Comparison of ENCODE assay signal across 16 mouse cellular contexts in genomic region chr8:111602050-111602449, GRCm38 (mm10). TPM values are rescaled to one million over a fixed set of nuclear protein-coding genes. Genes with fewer than 3 reads are reported as not detected.
A peak's percentile ranks its signal among the peaks of the same experiment; 100 is the strongest.
DNase-seq lines count a peak whose midpoint lies in the region; ATAC-seq and TF ChIP-seq lines count a peak whose summit lies in the region.
"Had no signal": no experiment of that assay in that cellular context is flagged by ENCODE, and none has a peak within 500 bp of the region (broad histone marks: within the 10 kb centered on the region; RNA-seq: fewer than 3 reads in every experiment).

No protein-coding gene starts in this region.

- no peak overlapping the region for H3K4me2 ChIP-seq in midbrain, embryonic 11.5 days
- H3K4me2 ChIP-seq: embryonic facial prominence, embryonic 15.5 days; lung, embryonic 14.5 days; neural tube, embryonic 12.5 days had no signal

- peaks cover 5% of the 10 kb centered on the region for H3K36me3 ChIP-seq in heart, adult 2 months (ENCODE audit: control insufficient read depth, insufficient read depth, low read length)
- H3K36me3 ChIP-seq in midbrain, embryonic 11.5 days (ENCODE audit: control insufficient read depth, insufficient read depth, low read length), result no peaks in the 10 kb centered on the region
- H3K36me3 ChIP-seq: embryonic facial prominence, embryonic 15.5 days; neural tube, embryonic 12.5 days had no signal

- ATAC-seq in midbrain, embryonic 11.5 days (ENCODE audit: low FRiP score), result no peak
- ATAC-seq: CD4-positive, CD25-positive, alpha-beta regulatory T cell, adult 4 months had no signal

- no peak for TF ChIP-seq POLR2A in heart, adult 2 months (IDR thresholded peaks at IDR 0.05; ENCODE audit: insufficient read depth, low read depth, low read length)

- H3K4me3 ChIP-seq in heart, adult 2 months, result no peak overlapping the region
- H3K4me3 ChIP-seq in midbrain, embryonic 11.5 days (ENCODE audit: low read depth, low read length), result no peak overlapping the region
- H3K4me3 ChIP-seq: embryonic facial prominence, embryonic 15.5 days; neural tube, embryonic 12.5 days had no signal

- H3K9ac ChIP-seq in heart, adult 2 months (ENCODE audit: low read depth, low read length), result no peak overlapping the region
- no peak overlapping the region for H3K9ac ChIP-seq in midbrain, embryonic 11.5 days (ENCODE audit: low read length)
- H3K9ac ChIP-seq: embryonic facial prominence, embryonic 15.5 days; lung, embryonic 14.5 days; neural tube, embryonic 12.5 days had no signal

- peak; percentile 73 for DNase-seq in heart, adult 11 months
- no peak for DNase-seq in heart, adult 2 months
- DNase-seq in 3T3-L1 (ENCODE audit: low read depth, low spot score), result peak; percentile 56
- peak; percentile 93 for DNase-seq in brain, adult 2 months (ENCODE audit: low read depth, low spot score)
- DNase-seq in cerebellum, postnatal 25 days, result peak; percentile 77 to 85
- DNase-seq in lung, postnatal 14 days, result no peak
- no peak for DNase-seq in urinary bladder, adult 18-20 months (ENCODE audit: low spot score in 2 of 2)
- no peak for DNase-seq in midbrain, embryonic 11.5 days (ENCODE audit: low spot score, missing footprints)
- DNase-seq: heart, postnatal 10 days; liver; lung, embryonic 14.5 days; retina, postnatal 1 day; thymus, adult 18-20 months had no signal

- no peaks in the 10 kb centered on the region for H3K9me3 ChIP-seq in midbrain, embryonic 11.5 days (ENCODE audit: control insufficient read depth, low read length)
- H3K9me3 ChIP-seq: embryonic facial prominence, embryonic 15.5 days; neural tube, embryonic 12.5 days had no signal

- no peak for TF ChIP-seq EP300 in heart, adult 2 months (IDR thresholded peaks at IDR 0.05; ENCODE audit: insufficient read depth, low read depth, low read length)

- no peaks in the 10 kb centered on the region for H3K27me3 ChIP-seq in heart, adult 2 months (ENCODE audit: control insufficient read depth, insufficient read depth, low read length)
- H3K27me3 ChIP-seq in midbrain, embryonic 11.5 days (ENCODE audit: control insufficient read depth, insufficient read depth, low read length), result no peaks in the 10 kb centered on the region
- H3K27me3 ChIP-seq: embryonic facial prominence, embryonic 15.5 days; neural tube, embryonic 12.5 days had no signal

- H3K4me1 ChIP-seq in heart, adult 2 months (ENCODE audit: control insufficient read depth, insufficient read depth, low read length), result peaks cover 16% of the 10 kb centered on the region
- peaks cover under 1% of the 10 kb centered on the region; the same call in 1 of the 2 replicates for H3K4me1 ChIP-seq in midbrain, embryonic 11.5 days (ENCODE audit: control insufficient read depth, insufficient read depth, low read length)

- peaks cover 2% of the 10 kb centered on the region for H3K79me2 ChIP-seq in heart, adult 2 months (replicated peaks; ENCODE audit: control insufficient read depth, insufficient read depth, low read length)

- intact Hi-C loops in heart, adult 2 months (cut with DNase I), result no loop called here

- 72% methylated on average over 4 of the region's 4 CpGs for WGBS in heart, adult 2 months
- WGBS in midbrain, embryonic 11.5 days, result 96% methylated on average over 4 of the region's 4 CpGs

- no peak for TF ChIP-seq CTCF in heart, adult 2 months (IDR thresholded peaks at IDR 0.05)

- H3K27ac ChIP-seq in heart, adult 2 months, result no peak overlapping the region
- no peak overlapping the region for H3K27ac ChIP-seq in midbrain, embryonic 11.5 days (ENCODE audit: low read depth, low read length)
- H3K27ac ChIP-seq: embryonic facial prominence, embryonic 15.5 days; neural tube, embryonic 12.5 days had no signal

RNA-seq across cellular contexts. Expression of gene Ldhd, which starts 28.1 kb away (rescaled TPM):
- 10 to 100 TPM; 43.4 to 53.4 TPM for total RNA-seq in heart, adult 2 months (2021)
- polyA plus RNA-seq in heart, adult 2 months (2012; rRNA removed), result 52.1 and 56.2 TPM in 2 replicates
- polyA plus RNA-seq in midbrain, embryonic 11.5 days (2014; fragmentation: Nextera tagmentation; extraction: Ambion mirVana), result 0.19 and 0.22 TPM in 2 replicates

RNA-seq across cellular contexts. Expression of gene Zfp1, which starts 41.2 kb away (rescaled TPM):
- 1 to 10 TPM; 6.3 to 7.6 TPM for total RNA-seq in heart, adult 2 months (2021)
- polyA plus RNA-seq in heart, adult 2 months (2012; rRNA removed), result 4.3 and 6.4 TPM in 2 replicates
- polyA plus RNA-seq in midbrain, embryonic 11.5 days (2014; fragmentation: Nextera tagmentation; extraction: Ambion mirVana), result 23.8 and 25.6 TPM in 2 replicates

Comparison
In these comparisons a context has a peak if more than half of its experiments do, and no peak if none do; other contexts are left out.
1. DNase-seq: peak in heart, adult 11 months (single experiment), 3T3-L1 (single experiment), brain, adult 2 months (single experiment) and cerebellum, postnatal 25 days (2 of 2); none in heart, adult 2 months (0 of 2), lung, postnatal 14 days (single experiment), urinary bladder, adult 18-20 months (0 of 2) and midbrain, embryonic 11.5 days (single experiment).
2. RNA of gene Ldhd, which starts 28.1 kb away (polyA plus RNA-seq): 52.1 to 56.2 TPM in heart, adult 2 months; 0.19 to 0.22 TPM in midbrain, embryonic 11.5 days; every median in the first group is over 10 times any median in the second.